Mouse (Mus musculus) G1E (cell line): ENCODE data around the gene Nrg4.

Experiments
- CTCF ChIP-seq: IDR thresholded peaks from 2 replicates; pipeline ENCODE4 v1.5.1; 2012; ENCODE audit warnings: low read depth, low read length, inconsistent platforms, mixed read lengths
- POLR2AphosphoS5 ChIP-seq: IDR thresholded peaks from 2 replicates; pipeline ENCODE4 v1.6.1; 2012; ENCODE audit warnings: low read depth, low read length, inconsistent platforms; ENCODE audit not compliant: insufficient replicate concordance

DNA sequence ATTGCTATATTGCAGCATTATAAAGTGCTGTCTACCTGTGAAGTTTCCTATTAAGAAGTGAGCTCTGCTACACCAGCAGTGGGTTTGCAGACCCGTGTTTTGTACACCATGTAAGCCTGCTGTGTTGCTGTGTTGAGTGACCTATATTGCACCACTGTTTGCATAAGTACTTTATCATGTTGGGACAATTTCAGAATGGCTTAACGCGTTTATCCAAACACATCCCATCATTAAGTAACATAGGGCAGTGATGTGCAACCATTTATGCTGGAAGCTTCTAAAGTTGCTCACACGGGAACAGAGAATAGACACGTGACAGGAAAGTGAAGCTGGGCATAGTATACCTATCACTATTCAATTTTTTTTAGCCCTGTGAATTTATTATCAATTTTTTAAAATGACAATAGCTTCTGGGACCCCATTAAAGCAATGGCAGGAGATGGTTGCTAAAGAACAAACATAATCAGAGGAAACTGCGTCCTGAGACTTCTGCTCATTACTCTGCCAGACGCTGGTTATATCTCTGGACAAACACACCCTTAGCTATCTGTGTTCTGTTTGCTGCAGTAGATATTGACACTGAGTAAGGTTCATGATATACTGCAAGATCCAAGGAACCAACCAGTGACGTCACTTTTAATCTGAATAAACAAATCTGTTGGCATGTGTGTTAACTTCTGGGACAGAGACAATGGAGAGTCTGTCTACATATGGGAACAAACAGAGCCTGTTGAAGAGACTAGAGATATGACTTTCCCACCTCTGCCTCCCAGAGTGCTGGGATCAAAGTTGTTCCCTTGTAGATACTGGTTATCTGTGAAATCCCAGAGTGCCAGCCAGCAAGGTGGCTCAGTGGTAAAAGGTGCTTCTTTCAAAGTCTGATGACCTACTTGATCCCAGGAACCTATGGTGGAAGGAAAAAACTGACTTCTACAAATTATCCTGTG lies 62.0 kb downstream of the Nrg4 start:
- TF ChIP-seq POLR2AphosphoS5 (no peak), CTCF (no peak)
